Mouse (Mus musculus) stomach, adult 2 months (tissue): ENCODE data around the gene Tbx6. TPM values are rescaled to one million over a fixed set of nuclear protein-coding genes. Genes with fewer than 3 reads are reported as not detected.

ENCODE experiments used
- polyA plus RNA-seq: library from polyadenylated mRNA; depleted of rRNA; stranded (reverse); fragments of >200 nt; gene quantifications from 2 replicates; pipeline ENCODE4 v1.2.3, GENCODE M21; 2012; rRNA removed

Tbx6 gene
- 2.0 and 2.5 TPM in 2 replicates for polyA plus RNA-seq

DNA sequence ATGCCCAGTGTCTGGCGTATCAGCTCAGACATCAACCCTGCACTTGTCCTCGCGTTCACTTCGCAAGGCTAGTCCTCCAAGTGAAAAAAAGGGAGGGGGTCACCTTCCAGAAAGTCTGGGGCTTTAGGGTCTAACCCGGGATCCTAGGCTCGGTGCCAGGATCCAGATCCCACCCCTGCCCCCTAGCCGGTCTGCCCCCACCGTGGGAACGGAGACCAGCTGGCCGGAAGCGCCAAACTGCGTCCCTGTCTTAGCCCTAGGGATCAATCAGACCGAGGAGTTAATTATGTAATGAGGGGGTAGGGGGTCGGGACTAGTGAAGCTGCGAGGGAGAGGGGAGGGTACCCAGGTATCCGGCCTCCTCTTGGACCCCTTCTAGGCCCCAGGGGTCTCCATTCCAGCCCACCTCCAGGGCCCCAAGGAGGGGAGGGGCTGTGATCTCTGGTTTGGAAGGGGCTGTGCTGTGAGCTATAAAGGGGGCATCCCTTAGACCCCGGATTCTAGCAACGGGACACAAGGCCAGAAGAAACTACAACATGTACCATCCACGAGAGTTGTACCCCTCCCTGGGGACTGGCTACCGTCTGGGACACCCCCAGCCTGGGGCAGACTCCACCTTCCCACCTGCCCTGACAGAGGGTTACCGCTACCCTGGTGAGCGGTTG is at the start of gene Tbx6:
Tbx6 (plus strand) TSS at position 513 of the 665 bp plus-strand sequence.

DNA sequence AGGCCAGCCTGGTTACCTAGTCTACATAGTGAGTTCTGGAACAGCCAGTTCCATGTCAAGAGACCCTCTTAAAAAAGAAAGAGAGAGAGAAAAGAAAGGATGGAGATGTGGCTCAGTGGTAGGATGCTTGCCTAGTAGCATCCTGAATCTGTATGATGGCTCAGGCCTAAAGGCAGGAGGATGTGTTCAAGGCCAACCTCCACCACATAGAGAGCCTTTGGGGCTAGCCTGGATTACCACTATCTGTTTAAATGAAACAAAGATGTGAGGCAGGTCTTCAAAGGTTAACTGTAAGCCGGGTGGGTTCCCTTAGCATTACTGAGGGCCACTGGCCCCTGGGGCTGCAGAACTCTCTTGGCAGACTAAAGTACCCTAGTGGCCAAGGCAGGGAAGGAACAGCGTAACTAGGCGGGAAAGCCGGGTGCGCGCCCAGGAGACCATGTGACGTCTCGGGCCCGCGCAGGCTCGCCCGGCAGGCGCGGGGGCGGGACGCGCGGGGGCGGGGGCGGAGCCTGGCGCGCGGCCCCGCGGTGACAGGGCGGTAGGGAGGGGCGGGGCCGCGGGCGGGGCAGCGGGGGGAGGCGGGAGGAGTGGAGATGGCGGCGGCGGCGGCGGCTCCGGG is 22.1 kb upstream of the Tbx6 start, which contains the start of gene Mapk3:
Mapk3 (plus strand) TSS at position 552 of the 622 bp plus-strand sequence.

DNA sequence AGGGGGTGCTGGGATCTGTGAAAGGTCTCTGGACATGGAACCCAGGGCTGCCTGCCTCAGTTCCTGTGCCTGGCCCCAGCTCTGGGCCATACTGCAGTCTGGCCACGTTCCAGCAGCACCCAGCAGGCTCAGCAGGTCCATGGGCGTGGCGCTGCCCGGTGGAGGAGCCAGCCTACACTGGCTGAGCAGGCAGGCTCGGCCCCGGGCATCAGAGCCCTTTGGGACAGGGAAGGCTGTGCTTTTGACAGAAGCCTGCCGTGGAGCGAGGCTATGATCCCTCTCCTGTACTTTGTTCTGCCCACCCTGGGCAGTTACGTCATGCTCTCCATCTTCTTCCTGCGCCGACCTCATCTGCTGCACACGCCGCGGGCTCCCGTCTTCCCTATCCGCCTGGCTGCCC is 15.1 kb upstream of the Tbx6 start, which contains the start of gene Gdpd3:
Gdpd3 (plus strand) TSS at position 134 of the 400 bp plus-strand sequence.

DNA sequence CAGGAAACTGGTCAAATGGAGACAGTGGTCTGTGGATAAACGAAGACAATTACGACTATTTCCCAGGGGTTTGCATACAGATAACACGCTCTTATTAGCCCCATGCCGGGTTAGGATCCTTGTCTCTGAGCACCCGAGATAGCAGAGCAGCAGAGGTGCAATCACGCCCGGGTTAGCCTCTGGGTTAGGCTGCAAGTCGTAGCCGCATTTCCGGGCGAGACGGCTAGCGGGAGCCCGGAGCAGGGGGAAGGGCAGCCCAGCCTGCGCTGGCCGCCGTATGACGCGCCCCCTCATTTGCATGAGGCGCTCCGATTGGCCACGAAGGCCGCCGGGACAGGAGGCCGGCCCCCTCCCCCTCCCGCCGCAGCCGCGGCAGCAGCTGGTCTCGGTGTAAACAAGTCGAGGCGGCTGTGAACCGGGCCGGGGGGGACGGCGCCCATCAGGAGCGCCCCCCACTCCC is 4.7 kb upstream of the Tbx6 start, which contains the start of gene Ypel3:
Ypel3 (plus strand) TSS at position 358 of the 460 bp plus-strand sequence.

DNA sequence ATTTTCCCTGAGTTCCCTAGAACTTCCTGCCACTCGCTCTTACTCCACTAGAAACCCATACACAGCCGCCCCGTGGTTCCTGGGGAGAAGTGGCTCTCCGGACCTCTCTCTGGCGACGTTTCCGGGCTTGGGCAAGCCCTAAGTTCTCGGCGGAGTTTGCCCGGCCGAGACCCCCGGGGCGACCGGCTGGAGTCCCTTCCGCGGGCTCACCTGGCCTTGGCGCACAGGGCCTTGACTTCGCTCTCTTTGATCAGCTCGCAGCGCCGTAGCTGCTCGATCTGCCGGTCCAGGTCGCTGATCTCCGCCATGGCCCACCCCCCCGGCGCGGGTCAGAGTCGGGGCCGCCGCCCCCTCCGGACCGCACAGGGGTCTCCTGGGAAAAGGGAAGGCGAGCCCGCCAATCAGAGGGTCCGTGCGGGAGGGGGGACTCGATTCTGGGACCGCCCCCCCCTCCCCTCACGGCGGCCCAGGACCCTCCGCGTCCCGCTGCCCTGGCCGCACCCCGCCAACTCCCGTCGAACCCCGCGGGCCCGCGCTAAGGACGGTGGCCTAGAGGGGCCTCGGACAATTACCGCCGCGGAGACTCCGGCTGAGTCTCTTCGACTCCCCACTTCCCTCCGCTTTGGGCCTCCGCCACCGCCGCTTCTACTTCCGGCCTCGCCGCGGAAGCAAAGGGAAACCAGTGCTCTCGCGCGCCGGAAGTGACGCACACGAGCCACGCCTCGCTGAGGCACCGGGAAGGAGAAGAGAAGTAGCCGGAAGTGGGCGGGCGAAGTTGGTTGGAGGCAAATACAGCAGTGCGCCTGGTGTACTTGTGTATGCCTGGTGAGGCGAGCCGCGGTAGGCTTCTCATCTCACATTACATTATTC is 10.8 kb downstream of the Tbx6 start, which contains the start of gene Ppp4c:
Ppp4c (minus strand) TSS at position 646 of the 870 bp plus-strand sequence.

DNA sequence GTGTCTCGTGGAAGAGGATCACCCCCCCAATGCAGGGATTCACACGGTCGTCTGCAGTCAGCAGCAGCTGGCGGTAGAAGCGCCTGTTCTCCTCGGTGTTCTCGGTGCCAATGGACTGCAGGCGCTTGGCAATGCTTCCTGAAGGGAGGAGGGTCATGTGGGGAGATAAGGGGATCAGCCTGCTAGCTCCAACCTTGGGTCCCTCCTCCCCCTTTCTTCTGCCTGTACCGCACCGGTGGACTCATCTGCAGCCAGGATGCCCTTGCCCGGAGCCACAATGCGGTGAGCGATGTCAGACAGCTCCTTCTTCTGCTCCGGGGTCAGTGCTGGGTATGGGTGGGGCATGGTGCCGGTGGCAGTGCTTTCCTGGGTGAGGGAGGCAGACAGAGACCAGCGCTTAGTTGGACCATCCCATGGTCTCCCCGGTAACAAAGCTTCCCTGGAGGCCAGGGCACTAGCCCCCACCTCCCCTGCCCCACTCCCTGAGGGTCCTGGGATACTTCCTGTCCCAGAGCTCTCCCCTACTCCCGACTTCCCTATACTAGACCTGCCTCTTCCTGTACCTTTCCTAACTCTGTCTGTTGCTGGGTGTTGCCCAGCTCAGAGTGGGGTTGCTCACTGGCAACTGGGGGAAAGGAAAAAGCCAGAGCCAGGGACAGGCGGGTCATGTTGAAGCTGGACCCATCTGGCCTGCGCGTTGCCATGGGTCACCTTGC is 16.3 kb downstream of the Tbx6 start, which contains the start of gene Fam57b:
Fam57b (plus strand) TSS at position 258 of the 716 bp plus-strand sequence.

DNA sequence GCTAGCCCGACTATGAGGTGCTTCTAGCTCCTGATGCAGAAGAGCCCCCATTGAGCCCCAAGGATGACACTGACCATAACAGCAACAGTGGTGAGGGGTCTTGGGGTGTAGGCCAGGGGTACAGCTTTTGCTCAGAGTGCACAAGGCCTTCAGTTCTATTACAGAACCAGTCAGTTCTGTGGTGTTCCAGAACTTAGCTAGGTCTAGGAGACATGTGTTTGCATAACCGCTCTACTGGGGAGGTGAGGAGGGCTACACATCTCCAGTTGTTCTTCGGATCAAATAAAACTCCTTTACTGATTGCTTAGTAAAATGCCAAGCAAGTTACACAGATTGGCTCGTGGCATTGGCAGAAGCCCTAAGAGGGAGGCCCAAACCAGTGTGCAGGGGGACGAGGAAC is 50.3 kb downstream of the Tbx6 start, which contains the start of gene 4930451I11Rik:
4930451I11Rik (minus strand) TSS at position 101 of the 400 bp plus-strand sequence.

Other genes starting within 250 kb of the Tbx6 start
- gene Eif3c, start 215.1 kb upstream of the Tbx6 start, polyA plus RNA-seq = 57.5 and 61.4 TPM in 2 replicates
- gene Apobr, start 196.5 kb upstream of the Tbx6 start, polyA plus RNA-seq = 1.5 and 3.4 TPM in 2 replicates
- 36.6 and 38.8 TPM in 2 replicates for gene Cln3, start 195.7 kb upstream of the Tbx6 start, polyA plus RNA-seq
- 0.12 TPM in 1 of 2 replicates, not detected in the other for gene Il27, start 186.5 kb upstream of the Tbx6 start, polyA plus RNA-seq
- gene Nupr1, start 150.6 kb upstream of the Tbx6 start, polyA plus RNA-seq = 21.6 and 37.2 TPM in 2 replicates
- gene Sgf29, start 132.2 kb upstream of the Tbx6 start, polyA plus RNA-seq = 35.5 and 43.7 TPM in 2 replicates
- gene Sult1a1, start 105.1 kb upstream of the Tbx6 start, polyA plus RNA-seq = 3.5 and 5.1 TPM in 2 replicates
- gene Bola2, start 86.1 kb upstream of the Tbx6 start, polyA plus RNA-seq = 26.1 and 37.1 TPM in 2 replicates
- gene Slx1b, start 85.7 kb upstream of the Tbx6 start, polyA plus RNA-seq = 8.4 and 8.8 TPM in 2 replicates
- gene Coro1a, start 73.7 kb upstream of the Tbx6 start, polyA plus RNA-seq = 21.9 and 41.2 TPM in 2 replicates
- 242 and 263 TPM in 2 replicates for gene Mapk3, start 21.9 kb upstream of the Tbx6 start, polyA plus RNA-seq
- gene Gdpd3, start 15.1 kb upstream of the Tbx6 start, polyA plus RNA-seq = 12.6 and 14.1 TPM in 2 replicates
- 169 and 334 TPM in 2 replicates for gene Ypel3, start 4.5 kb upstream of the Tbx6 start, polyA plus RNA-seq
- gene Ppp4c, start 11.0 kb downstream of the Tbx6 start, polyA plus RNA-seq = 74.8 and 85.0 TPM in 2 replicates
- 3.8 and 6.7 TPM in 2 replicates for gene Fam57b, start 16.2 kb downstream of the Tbx6 start, polyA plus RNA-seq
- not detected in 2 replicates for gene 4930451I11Rik, start 50.2 kb downstream of the Tbx6 start, polyA plus RNA-seq
- gene Doc2a, start 65.9 kb downstream of the Tbx6 start, polyA plus RNA-seq = 0.08 TPM in 1 of 2 replicates, not detected in the other
- 2.2 and 2.3 TPM in 2 replicates for gene Hirip3, start 80.5 kb downstream of the Tbx6 start, polyA plus RNA-seq
- 26.9 and 34.5 TPM in 2 replicates for gene Ino80e, start 80.9 kb downstream of the Tbx6 start, polyA plus RNA-seq
- 47.4 and 49.6 TPM in 2 replicates for gene Taok2, start 103.2 kb downstream of the Tbx6 start, polyA plus RNA-seq
- gene Tmem219, start 141.4 kb downstream of the Tbx6 start, polyA plus RNA-seq = 97.1 and 106 TPM in 2 replicates
- gene Kctd13, start 147.4 kb downstream of the Tbx6 start, polyA plus RNA-seq = 7.3 and 9.2 TPM in 2 replicates
- gene Asphd1, start 168.1 kb downstream of the Tbx6 start, polyA plus RNA-seq = 0.21 and 0.94 TPM in 2 replicates
- gene Sez6l2, start 169.1 kb downstream of the Tbx6 start, polyA plus RNA-seq = 1.9 and 2.3 TPM in 2 replicates
- gene Cdipt, start 194.4 kb downstream of the Tbx6 start, polyA plus RNA-seq = 150 and 159 TPM in 2 replicates
- gene Cdiptos, start 194.6 kb downstream of the Tbx6 start, polyA plus RNA-seq = 0.08 TPM in 1 of 2 replicates, not detected in the other
- gene Mvp, start 233.1 kb downstream of the Tbx6 start, polyA plus RNA-seq = 67.5 and 90.5 TPM in 2 replicates
- 0.94 TPM in 1 of 2 replicates, not detected in the other for gene Pagr1b, start 235.0 kb downstream of the Tbx6 start, polyA plus RNA-seq
- gene Pagr1a, start 235.9 kb downstream of the Tbx6 start, polyA plus RNA-seq = 8.5 TPM in 1 of 2 replicates, not detected in the other
- 1.6 and 8.9 TPM in 2 replicates for gene Gm42742, start 239.6 kb downstream of the Tbx6 start, polyA plus RNA-seq
- gene Prrt2, start 239.7 kb downstream of the Tbx6 start, polyA plus RNA-seq = 2.3 and 4.8 TPM in 2 replicates
- 76.8 and 314 TPM in 2 replicates for gene Maz, start 245.6 kb downstream of the Tbx6 start, polyA plus RNA-seq